Mouse (Mus musculus) neural tube, embryonic 12.5 days (tissue): ENCODE measurements around the gene Olfm1. TPM values are rescaled to one million over a fixed set of nuclear protein-coding genes. Genes with fewer than 3 reads are reported as not detected.

Source experiments
- ATAC-seq: fragments of 200-750 bp; cut with Nextera tagmentation; 2 replicates; pipeline ENCODE4 v1.8.0; 2017; ENCODE audit warnings: low read depth, mild to moderate bottlenecking, moderate TSS enrichment, moderate library complexity; ENCODE audit not compliant: low FRiP score
- H3K27ac ChIP-seq: fragments of 300-500 bp; sonication (generic); 2 replicates; pipeline ENCODE4 v1.5.1; 2016
- H3K27me3 ChIP-seq: fragments of 300-500 bp; sonication (generic); replicated peaks from 2 replicates; pipeline ENCODE4 v1.6.1; 2016; ENCODE audit warnings: mild to moderate bottlenecking
- H3K36me3 ChIP-seq: fragments of 300-500 bp; sonication (generic); 2 replicates; pipeline ENCODE4 v1.6.1; 2016; ENCODE audit warnings: mild to moderate bottlenecking
- H3K4me1 ChIP-seq: fragments of 300-500 bp; sonication (generic); 2 replicates; pipeline ENCODE4 v1.6.1; 2016
- H3K4me2 ChIP-seq: fragments of 300-500 bp; sonication (generic); replicated peaks from 2 replicates; pipeline ENCODE4 v1.6.1; 2016; ENCODE audit warnings: mild to moderate bottlenecking
- H3K4me3 ChIP-seq: fragments of 300-500 bp; sonication (generic); 2 replicates; pipeline ENCODE4 v1.5.1; 2016
- H3K9ac ChIP-seq: fragments of 300-500 bp; sonication (generic); 2 replicates; pipeline ENCODE4 v1.6.1; 2016; ENCODE audit warnings: mild to moderate bottlenecking
- H3K9me3 ChIP-seq: fragments of 300-500 bp; sonication (generic); 2 replicates; pipeline ENCODE4 v1.6.1; 2016; ENCODE audit warnings: mild to moderate bottlenecking
- WGBS: fragments of 180-500 bp; shearing (Covaris S2); methylation state at CpG from one replicate; pipeline ENCODE4 v1.1.7; 2016; 5-methylcytosine and 5-hydroxymethylcytosine counted together
- polyA plus RNA-seq: library from polyadenylated mRNA; unstranded; fragments of >200 nt; fragmentation: Nextera tagmentation; extraction: Ambion mirVana; gene quantifications from 2 replicates; pipeline ENCODE4 v1.2.1, GENCODE M21; 2016

The Olfm1 gene
- polyA plus RNA-seq, 1 experiment from 2014 or later = 188 TPM

- no peak overlapping the region for H3K4me2 ChIP-seq
- H3K9me3 ChIP-seq = no peaks in the 10 kb centered on the region
- H3K27me3 ChIP-seq = no peaks in the 10 kb centered on the region
- WGBS = 85% methylated on average over 5 of the region's 5 CpGs
- H3K36me3 ChIP-seq = no peaks in the 10 kb centered on the region
- H3K9ac ChIP-seq = no peak overlapping the region
- H3K27ac ChIP-seq = no peak overlapping the region
- no peak for ATAC-seq
- peaks cover 17% of the 10 kb centered on the region for H3K4me1 ChIP-seq
- H3K4me3 ChIP-seq = no peak overlapping the region
Observed at GRCm38 (mm10) chr2:28274006-28274405, 81.2 kb downstream of the Olfm1 start.

- H3K27ac ChIP-seq = no peak overlapping the region
- H3K9ac ChIP-seq = no peak overlapping the region
- H3K36me3 ChIP-seq = no peaks in the 10 kb centered on the region
- H3K4me3 ChIP-seq = no peak overlapping the region
- 74% methylated on average over 3 of the region's 3 CpGs for WGBS
- H3K4me1 ChIP-seq = peaks cover 16% of the 10 kb centered on the region
- no peaks in the 10 kb centered on the region for H3K27me3 ChIP-seq
- H3K4me2 ChIP-seq = no peak overlapping the region
- H3K9me3 ChIP-seq = no peaks in the 10 kb centered on the region
- ATAC-seq = no peak
Observed at GRCm38 (mm10) chr2:28275345-28275744, 82.6 kb downstream of the Olfm1 start.

DNA sequence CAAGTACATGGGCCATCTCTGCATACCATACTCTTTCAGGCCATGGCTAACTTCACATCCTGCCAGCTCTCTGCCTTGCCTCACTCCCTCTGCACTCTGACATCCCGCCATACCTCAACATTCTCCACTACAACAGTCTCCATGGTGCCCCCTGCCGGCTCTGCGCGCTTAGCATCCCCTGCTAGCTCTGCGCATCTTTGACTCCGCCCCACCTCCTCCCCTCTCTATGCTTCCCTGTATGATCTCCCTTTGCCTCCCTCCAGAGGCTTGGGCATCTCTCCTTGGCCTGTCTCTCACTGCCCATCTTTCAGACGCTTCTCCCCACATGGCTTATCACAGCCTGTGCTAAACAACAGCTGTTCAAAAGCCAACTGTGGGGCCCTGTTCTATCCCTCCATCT is 85.4 kb downstream of the Olfm1 start:
- Histone ChIP-seq H3K9me3 (no peaks in the 10 kb centered on the region), H3K4me2 (no peak overlapping the region), H3K4me1 (peaks cover 6% of the 10 kb centered on the region; the same call in 1 of the 2 replicates), H3K4me3 (no peak overlapping the region), H3K36me3 (no peaks in the 10 kb centered on the region), H3K27me3 (no peaks in the 10 kb centered on the region), H3K9ac (no peak overlapping the region), H3K27ac (no peak overlapping the region)
- ATAC-seq = no peak
- WGBS = 10% methylated on average over 7 of the region's 7 CpGs

- 83% methylated on average over 10 of the region's 10 CpGs for WGBS
- Histone ChIP-seq H3K27me3 (no peaks in the 10 kb centered on the region), H3K4me2 (no peak overlapping the region), H3K36me3 (no peaks in the 10 kb centered on the region), H3K9ac (no peak overlapping the region), H3K4me1 (peaks cover 6% of the 10 kb centered on the region; the same call in 1 of the 2 replicates), H3K27ac (no peak overlapping the region), H3K9me3 (no peaks in the 10 kb centered on the region), H3K4me3 (no peak overlapping the region)
- no peak for ATAC-seq
Observed at GRCm38 (mm10) chr2:28278853-28279252, 86.1 kb downstream of the Olfm1 start.

Other genes with a start within 250 kb of the Olfm1 start
- gene Fcnb, start 108.1 kb upstream of the Olfm1 start, polyA plus RNA-seq = 0.28 and 0.53 TPM in 2 replicates